In genomic region chr5:142443514-142443913, GRCm38 (mm10) we compare ENCODE assay signal across 16 mouse cellular contexts. TPM values are rescaled to one million over a fixed set of nuclear protein-coding genes. Genes with fewer than 3 reads are reported as not detected.
DNase-seq lines count a peak whose midpoint lies in the region; ATAC-seq and TF ChIP-seq lines count a peak whose summit lies in the region.
"Had no signal": no experiment of that assay in that cellular context is flagged by ENCODE, and none has a peak within 500 bp of the region (broad histone marks: within the 10 kb centered on the region; RNA-seq: fewer than 3 reads in every experiment).

No protein-coding gene starts in this region.

- H3K9me3 ChIP-seq in lung, postnatal 0 days (ENCODE audit: low read length): no peaks in the 10 kb centered on the region
- H3K9me3 ChIP-seq: forebrain, embryonic 12.5 days had no signal

- H3K4me2 ChIP-seq in lung, postnatal 0 days (replicated peaks; ENCODE audit: low read depth, low read length): no peak overlapping the region
- H3K4me2 ChIP-seq: forebrain, embryonic 12.5 days had no signal

- no peak for ATAC-seq in lung, postnatal 0 days
- no peak for ATAC-seq in erythroid progenitor cell, adult 5-6 weeks (replicated peaks; ENCODE audit: low FRiP score, poor library complexity, severe bottlenecking)
- ATAC-seq: CD4-positive, CD25-positive, alpha-beta regulatory T cell, adult 4 months; hindbrain, embryonic 16.5 days; Patski had no signal

- no peak for TF ChIP-seq EP300 in lung, postnatal 0 days (IDR thresholded peaks at IDR 0.05)

- no peak overlapping the region for H3K9ac ChIP-seq in lung, postnatal 0 days (replicated peaks; ENCODE audit: low read depth)
- H3K9ac ChIP-seq: forebrain, embryonic 12.5 days; liver, embryonic 14.5 days had no signal

- TF ChIP-seq CTCF in kidney, adult 2 months (conservative IDR thresholded peaks at IDR 0.05; ENCODE audit: insufficient read depth, insufficient read length, low read depth, low read length): no peak
- TF ChIP-seq CTCF in lung, postnatal 0 days (IDR thresholded peaks at IDR 0.05): no peak

- H3K27me3 ChIP-seq in kidney, adult 2 months (replicated peaks; ENCODE audit: control insufficient read depth, insufficient read depth, low read length): no peaks in the 10 kb centered on the region
- no peaks in the 10 kb centered on the region for H3K27me3 ChIP-seq in lung, postnatal 0 days (replicated peaks; ENCODE audit: insufficient read depth, low read length)
- H3K27me3 ChIP-seq: Patski had no signal

- DNase-seq in kidney, adult 2 months: peak; percentile 51
- no peak for DNase-seq in kidney, adult 11 months
- peak; percentile 26 to 34 for DNase-seq in spleen, postnatal 36 days (ENCODE audit: low spot score in 2 of 2)
- DNase-seq in spleen, postnatal 14 days (ENCODE audit: low spot score in 2 of 2): no peak
- peak; percentile 44 for DNase-seq in lung, postnatal 0 days (ENCODE audit: low spot score)
- no peak for DNase-seq in frontal cortex, postnatal 14 days (ENCODE audit: low spot score in 2 of 2)
- DNase-seq in urinary bladder, postnatal 36 days (ENCODE audit: low spot score in 2 of 2): no peak
- DNase-seq: adrenal gland, adult 8-10 months; cerebellum, adult 11 months had no signal

- 51% methylated on average over 15 of the region's 15 CpGs for WGBS in kidney, adult 2 months
- 57% methylated on average over 15 of the region's 15 CpGs for WGBS in lung, postnatal 0 days

- H3K4me1 ChIP-seq in kidney, adult 2 months (ENCODE audit: control insufficient read depth, insufficient read depth, low read length): peaks cover 35% of the 10 kb centered on the region
- H3K4me1 ChIP-seq in lung, postnatal 0 days (ENCODE audit: insufficient read depth, low read depth, low read length): peaks cover 18% of the 10 kb centered on the region

- H3K4me3 ChIP-seq in kidney, adult 2 months (ENCODE audit: insufficient read depth, low read depth, low read length): no peak overlapping the region
- no peak overlapping the region for H3K4me3 ChIP-seq in lung, postnatal 0 days (ENCODE audit: low read depth, low read length)
- H3K4me3 ChIP-seq: forebrain, embryonic 12.5 days; layer of hippocampus, adult 2 months had no signal

- TF ChIP-seq POLR2A in kidney, adult 2 months (IDR thresholded peaks at IDR 0.05; ENCODE audit: low read depth, low read length): no peak

- H3K36me3 ChIP-seq in kidney, adult 2 months (ENCODE audit: control insufficient read depth, insufficient read depth, low read length): no peaks in the 10 kb centered on the region
- H3K36me3 ChIP-seq in lung, postnatal 0 days (ENCODE audit: insufficient read depth, low read length): no peaks in the 10 kb centered on the region

- H3K27ac ChIP-seq in kidney, adult 2 months (ENCODE audit: insufficient read depth, low read depth, low read length): no peak overlapping the region
- no peak overlapping the region for H3K27ac ChIP-seq in lung, postnatal 0 days (ENCODE audit: low read length)
- H3K27ac ChIP-seq: forebrain, embryonic 12.5 days; layer of hippocampus, adult 2 months; liver, embryonic 14.5 days had no signal

RNA-seq across cellular contexts. Expression of gene Ap5z1, which starts 20.2 kb away (rescaled TPM):
- 37.4 and 45.6 TPM in 2 replicates for polyA plus RNA-seq in kidney, adult 2 months (2012; rRNA removed)
- 6.2 and 7.2 TPM in 2 replicates for polyA plus RNA-seq in lung, postnatal 0 days (2015; fragmentation: Nextera tagmentation; extraction: Ambion mirVana)
- total RNA-seq in erythroid progenitor cell, adult 5-6 weeks (2015; ENCODE audit: low replicate concordance): 5.0 and 14.8 TPM in 2 replicates
- 2.6 and 10.1 TPM in 2 replicates for total RNA-seq in erythroid progenitor cell, adult 5-6 weeks (2017; ENCODE audit: low replicate concordance)

RNA-seq across cellular contexts. Expression of gene Foxk1, which starts 42.2 kb away (rescaled TPM):
- polyA plus RNA-seq in kidney, adult 2 months (2012; rRNA removed): 11.6 and 12.4 TPM in 2 replicates
- 4.3 and 5.1 TPM in 2 replicates for polyA plus RNA-seq in lung, postnatal 0 days (2015; fragmentation: Nextera tagmentation; extraction: Ambion mirVana)
- total RNA-seq in erythroid progenitor cell, adult 5-6 weeks (2015; ENCODE audit: low replicate concordance): 3.8 and 6.1 TPM in 2 replicates
- total RNA-seq in erythroid progenitor cell, adult 5-6 weeks (2017; ENCODE audit: low replicate concordance): 1.9 and 3.5 TPM in 2 replicates

Comparison
In these comparisons a context has a peak if more than half of its experiments do, and no peak if none do; other contexts are left out.
1. DNase-seq: peak in kidney, adult 2 months (single experiment), spleen, postnatal 36 days (2 of 2) and lung, postnatal 0 days (single experiment); none in kidney, adult 11 months (single experiment), spleen, postnatal 14 days (0 of 2), frontal cortex, postnatal 14 days (0 of 2) and urinary bladder, postnatal 36 days (0 of 2).